Mouse (Mus musculus) heart, postnatal 0 days (tissue): ENCODE data around the gene Mier2. TPM values are rescaled to one million over a fixed set of nuclear protein-coding genes. Genes with fewer than 3 reads are reported as not detected.

Experiments used
- ATAC-seq: fragments of 200-750 bp; cut with Nextera tagmentation; 2 replicates; pipeline ENCODE4 v1.8.0; 2017; ENCODE audit warnings: low read depth, moderate number of reproducible peaks, moderate library complexity; ENCODE audit not compliant: insufficient read depth
- DNase-seq: peaks from one replicate; pipeline ENCODE4 v3.0.0-alpha.2; 2016; ENCODE audit warnings: low spot score
- H3K27ac ChIP-seq: fragments of 300-500 bp; sonication (generic); 2 replicates; pipeline ENCODE4 v1.5.1; 2014; ENCODE audit warnings: low read depth, mild to moderate bottlenecking
- H3K27me3 ChIP-seq: fragments of 300-500 bp; sonication (generic); 2 replicates; pipeline ENCODE4 v1.6.1; 2014; ENCODE audit warnings: low read length, mixed read lengths; ENCODE audit not compliant: control insufficient read depth, insufficient read depth
- H3K36me3 ChIP-seq: fragments of 300-500 bp; sonication (generic); replicated peaks from 2 replicates; pipeline ENCODE4 v1.6.1; 2014; ENCODE audit warnings: low read length, mixed read lengths; ENCODE audit not compliant: control insufficient read depth, insufficient read depth
- H3K4me1 ChIP-seq: fragments of 300-500 bp; sonication (generic); 2 replicates; pipeline ENCODE4 v1.6.1; 2014; ENCODE audit warnings: antibody characterized with exemption; ENCODE audit not compliant: control insufficient read depth, insufficient read depth
- H3K4me2 ChIP-seq: fragments of 300-500 bp; sonication (generic); 2 replicates; pipeline ENCODE4 v1.6.1; 2014; ENCODE audit warnings: low read depth, mild to moderate bottlenecking, low read length, moderate library complexity
- H3K4me3 ChIP-seq: fragments of 300-500 bp; sonication (generic); 2 replicates; pipeline ENCODE4 v1.5.1; 2014; ENCODE audit warnings: low read depth, low read length
- H3K9ac ChIP-seq: fragments of 300-500 bp; sonication (generic); replicated peaks from 2 replicates; pipeline ENCODE4 v1.6.1; 2014; ENCODE audit warnings: low read depth, low read length, mixed read lengths
- H3K9me3 ChIP-seq: fragments of 300-500 bp; sonication (generic); replicated peaks from 2 replicates; pipeline ENCODE4 v1.6.1; 2016; ENCODE audit warnings: low read length; ENCODE audit not compliant: control insufficient read depth
- CTCF ChIP-seq: IDR thresholded peaks from 2 replicates; pipeline ENCODE4 v1.5.1; 2016; ENCODE audit warnings: antibody characterized with exemption, control low read depth, low read depth
- EP300 ChIP-seq: IDR thresholded peaks from 2 replicates; pipeline ENCODE4 v1.6.1; 2016; ENCODE audit warnings: antibody characterized with exemption, low read depth
- WGBS: fragments of 180-500 bp; shearing (Covaris S2); extraction: QIAGEN DNeasy Blood & Tissue Kit; methylation state at CpG from one replicate; pipeline ENCODE4 v1.1.7; 2014; 5-methylcytosine and 5-hydroxymethylcytosine counted together
- polyA plus RNA-seq: library from polyadenylated mRNA; unstranded; fragments of >200 nt; fragmentation: Nextera tagmentation; extraction: Ambion mirVana; gene quantifications from 2 replicates; pipeline ENCODE4 v1.2.1, GENCODE M21; 2015
- total RNA-seq: library from RNA; depleted of rRNA; stranded (reverse); fragments of >200 nt; gene quantifications from 2 replicates; pipeline ENCODE4 v1.2.3, GENCODE M21; 2014; ENCODE audit warnings: low replicate concordance

Gene Mier2
- total and polyA plus RNA-seq, 2 experiments from 2014 or later, result 12.0 to 32.7 TPM

DNA sequence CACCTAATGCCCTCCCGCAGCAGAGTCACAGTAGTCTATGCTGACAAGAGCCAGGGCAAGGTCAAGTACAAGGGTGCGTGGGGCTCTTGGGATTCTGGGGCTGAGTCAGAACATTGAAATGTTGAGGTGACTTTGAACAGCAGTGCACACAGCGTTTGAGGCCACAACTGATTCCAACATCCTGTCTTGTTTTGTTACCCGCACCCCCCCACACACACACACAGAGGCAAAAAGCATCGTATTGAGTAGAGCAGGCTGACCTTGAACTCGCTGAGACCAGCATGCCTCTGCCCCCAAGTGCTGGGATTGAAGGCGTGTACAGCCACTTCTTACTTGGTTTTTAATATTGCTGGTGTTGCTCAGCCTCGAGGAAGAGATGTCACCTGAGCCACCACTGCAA, 19.4 kb upstream of the Mier2 start:
- Histone ChIP-seq H3K9me3 (no peaks in the 10 kb centered on the region), H3K27me3 (no peaks in the 10 kb centered on the region), H3K27ac (no peak overlapping the region), H3K4me2 (no peak overlapping the region), H3K4me1 (no peaks in the 10 kb centered on the region), H3K4me3 (no peak overlapping the region), H3K9ac (no peak overlapping the region), H3K36me3 (no peaks in the 10 kb centered on the region)
- TF ChIP-seq CTCF (no peak), EP300 (no peak)
- ATAC-seq (no peak), DNase-seq (no peak)
- 63% methylated on average over 8 of the region's 8 CpGs for WGBS

DNA sequence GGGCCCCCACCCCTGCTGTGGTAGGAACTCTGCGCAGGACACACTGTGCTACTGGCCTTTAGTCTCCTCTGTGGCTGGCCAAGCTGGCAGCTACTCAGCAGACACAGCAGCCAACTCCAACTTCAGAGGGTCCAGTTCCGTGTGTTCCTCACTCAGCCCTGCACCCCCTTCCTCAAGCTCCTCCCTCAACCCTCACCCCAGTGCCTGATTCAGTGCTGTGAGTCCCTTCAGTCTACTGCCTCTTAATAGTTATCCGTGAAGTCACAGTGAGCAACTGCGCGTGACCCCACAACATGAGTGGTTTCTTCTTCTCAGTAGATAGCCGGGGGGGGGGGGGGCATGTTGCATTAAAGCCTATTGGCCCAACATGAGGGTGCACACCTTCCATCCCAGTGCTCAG, 18.6 kb upstream of the Mier2 start:
- H3K4me1 ChIP-seq, result no peaks in the 10 kb centered on the region
- H3K4me2 ChIP-seq, result no peak overlapping the region
- no peak for TF ChIP-seq CTCF
- no peak for TF ChIP-seq EP300
- no peak overlapping the region for H3K9ac ChIP-seq
- no peaks in the 10 kb centered on the region for H3K27me3 ChIP-seq
- WGBS, result 86% methylated on average over 6 of the region's 6 CpGs
- H3K4me3 ChIP-seq, result no peak overlapping the region
- DNase-seq, result no peak
- H3K27ac ChIP-seq, result no peak overlapping the region
- no peak for ATAC-seq
- H3K36me3 ChIP-seq, result no peaks in the 10 kb centered on the region
- H3K9me3 ChIP-seq, result no peaks in the 10 kb centered on the region

DNA sequence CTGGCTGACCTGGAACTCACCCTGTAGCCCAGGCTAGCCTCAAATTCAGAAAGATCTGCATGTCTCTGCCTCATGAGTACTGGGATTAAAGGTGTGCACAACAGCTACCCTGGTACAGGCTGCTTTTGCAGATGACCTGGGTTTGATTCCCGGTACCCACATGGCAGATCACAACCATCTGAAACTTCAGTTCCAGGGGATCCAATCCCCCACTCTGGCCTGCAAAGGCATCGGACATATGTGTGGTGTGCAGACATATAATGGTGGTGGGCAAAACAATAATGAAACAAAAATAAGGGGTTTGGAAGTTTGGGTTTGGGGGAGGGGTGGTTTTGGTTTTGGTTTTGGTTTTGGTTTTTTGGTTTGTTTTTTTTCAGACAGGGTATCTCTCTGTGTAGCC, 16.3 kb upstream of the Mier2 start:
- 88% methylated on average over 2 of the region's 2 CpGs for WGBS
- Histone ChIP-seq H3K27ac (no peak overlapping the region), H3K9ac (no peak overlapping the region), H3K4me3 (no peak overlapping the region), H3K36me3 (no peaks in the 10 kb centered on the region), H3K27me3 (no peaks in the 10 kb centered on the region), H3K4me1 (no peaks in the 10 kb centered on the region), H3K9me3 (no peaks in the 10 kb centered on the region), H3K4me2 (no peak overlapping the region)
- ATAC-seq, result no peak
- DNase-seq, result no peak
- no peak for TF ChIP-seq EP300
- TF ChIP-seq CTCF, result no peak

DNA sequence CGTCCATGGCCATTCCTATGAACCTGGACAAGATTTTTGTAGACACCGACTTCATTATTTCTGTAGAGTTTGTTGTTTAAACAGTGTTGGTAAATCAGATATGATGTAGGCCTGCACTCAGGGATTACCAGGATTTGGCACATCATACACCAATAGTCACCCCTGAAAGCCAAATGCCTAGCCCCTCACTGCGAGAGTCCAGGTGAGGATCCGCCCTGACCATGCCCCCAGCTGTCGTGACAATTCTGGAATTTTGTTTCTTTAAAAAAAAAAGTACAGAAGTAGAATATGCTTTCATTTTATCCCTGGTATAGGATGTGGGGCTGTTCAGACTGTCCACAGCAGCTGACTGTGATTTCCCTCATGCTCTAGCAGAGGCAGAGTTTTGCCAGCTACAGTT, 14.9 kb upstream of the Mier2 start:
- no peak overlapping the region for H3K4me2 ChIP-seq
- H3K9ac ChIP-seq, result no peak overlapping the region
- no peaks in the 10 kb centered on the region for H3K36me3 ChIP-seq
- ATAC-seq, result no peak
- H3K27ac ChIP-seq, result no peak overlapping the region
- no peak for TF ChIP-seq CTCF
- TF ChIP-seq EP300, result no peak
- H3K9me3 ChIP-seq, result no peaks in the 10 kb centered on the region
- no peaks in the 10 kb centered on the region for H3K27me3 ChIP-seq
- 87% methylated on average over 5 of the region's 5 CpGs for WGBS
- no peak overlapping the region for H3K4me3 ChIP-seq
- no peaks in the 10 kb centered on the region for H3K4me1 ChIP-seq
- DNase-seq, result no peak

DNA sequence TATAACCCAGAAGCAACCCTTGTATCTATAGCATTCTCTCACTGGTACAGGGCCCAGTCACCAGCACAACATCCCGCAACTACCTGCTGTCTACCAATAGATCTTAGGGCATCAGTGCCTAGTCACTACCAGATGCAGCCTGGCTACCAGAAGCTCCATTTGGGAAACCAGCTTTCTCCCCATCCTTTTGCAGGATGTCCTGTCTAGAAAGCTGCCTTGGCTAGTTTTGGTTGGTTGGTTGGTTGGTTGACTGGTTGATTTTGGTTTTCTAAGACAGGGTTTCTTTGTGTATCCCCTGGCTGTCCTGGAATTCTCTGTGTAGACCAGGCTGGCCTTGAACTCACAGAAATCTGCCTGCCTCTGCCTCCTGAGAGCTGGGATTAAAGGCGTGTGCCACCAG, 4.7 kb upstream of the Mier2 start:
- TF ChIP-seq CTCF, result no peak
- no peak for TF ChIP-seq EP300

DNA sequence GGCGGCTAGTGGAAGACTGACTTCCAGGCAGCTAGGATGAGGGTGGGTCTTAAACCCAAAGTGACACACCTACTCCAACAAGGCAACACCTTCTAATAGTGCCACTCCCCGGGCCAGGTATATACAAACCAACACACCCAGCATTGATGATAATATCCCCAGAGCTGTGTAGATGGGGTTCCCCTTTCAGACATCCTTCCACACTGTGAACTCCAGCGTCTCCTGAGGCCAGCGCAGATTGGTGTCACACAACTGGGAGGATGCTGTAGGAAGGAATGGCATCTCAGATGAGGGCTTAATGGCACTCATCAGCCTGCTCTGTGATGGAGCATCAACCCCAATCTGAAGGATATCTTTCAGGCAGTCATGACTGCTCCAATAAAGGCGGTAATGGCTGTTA, 2.5 kb upstream of the Mier2 start:
- H3K4me3 ChIP-seq, result no peak overlapping the region
- DNase-seq (no peak), ATAC-seq (no peak)
- 86% methylated on average over 5 of the region's 5 CpGs for WGBS
- no peak for TF ChIP-seq EP300
- H3K9ac ChIP-seq, result no peak overlapping the region
- H3K27me3 ChIP-seq, result no peaks in the 10 kb centered on the region
- H3K4me2 ChIP-seq, result no peak overlapping the region
- no peak overlapping the region for H3K27ac ChIP-seq
- H3K36me3 ChIP-seq, result no peaks in the 10 kb centered on the region
- no peaks in the 10 kb centered on the region for H3K9me3 ChIP-seq
- H3K4me1 ChIP-seq, result peaks cover 14% of the 10 kb centered on the region

More for the DNA sequence above, 4.7 kb upstream of the Mier2 start:
- no peaks in the 10 kb centered on the region for H3K27me3 ChIP-seq
- DNase-seq, result no peak
- H3K9ac ChIP-seq, result no peak overlapping the region
- 61% methylated on average over 2 of the region's 2 CpGs for WGBS
- H3K4me1 ChIP-seq, result no peaks in the 10 kb centered on the region
- H3K36me3 ChIP-seq, result no peaks in the 10 kb centered on the region
- no peak for ATAC-seq
- no peaks in the 10 kb centered on the region for H3K9me3 ChIP-seq
- H3K4me2 ChIP-seq, result no peak overlapping the region
- H3K27ac ChIP-seq, result no peak overlapping the region
- H3K4me3 ChIP-seq, result no peak overlapping the region
